Mouse (Mus musculus): ENCODE data around the gene Copg2. TPM values are rescaled to one million over a fixed set of nuclear protein-coding genes. Genes with fewer than 3 reads are reported as not detected.

Gene Copg2
- total and polyA plus RNA-seq, 3 experiments, result 11.8 to 37.1 (median 35.0) TPM

- peaks cover 9% of the 10 kb centered on the region for H3K4me1 ChIP-seq (ENCODE audit: control insufficient read depth, insufficient read depth, low read length)
- TF ChIP-seq EP300 (IDR thresholded peaks at IDR 0.05; ENCODE audit: insufficient read depth, low read depth, low read length), result no peak
- TF ChIP-seq CTCF (IDR thresholded peaks at IDR 0.05), result no peak
- TF ChIP-seq POLR2A (IDR thresholded peaks at IDR 0.05; ENCODE audit: insufficient read depth, low read depth, low read length), result no peak
- H3K27me3 ChIP-seq (ENCODE audit: control insufficient read depth, insufficient read depth, low read length), result no peaks in the 10 kb centered on the region
- no peak for DNase-seq
- WGBS, result 68% methylated on average over 6 of the region's 6 CpGs
- H3K36me3 ChIP-seq (ENCODE audit: control insufficient read depth, insufficient read depth, low read length), result no peaks in the 10 kb centered on the region
- H3K9ac ChIP-seq (ENCODE audit: low read depth, low read length), result no peak overlapping the region
- H3K27ac ChIP-seq, result no peak overlapping the region
- H3K4me3 ChIP-seq, result no peak overlapping the region
- no peaks in the 10 kb centered on the region for H3K79me2 ChIP-seq (replicated peaks; ENCODE audit: control insufficient read depth, insufficient read depth, low read length)
- intact Hi-C loops (cut with DNase I), result no loop called here
Observed at GRCm38 (mm10) chr6:30703476-30703875, 193.1 kb downstream of the Copg2 start.

DNA sequence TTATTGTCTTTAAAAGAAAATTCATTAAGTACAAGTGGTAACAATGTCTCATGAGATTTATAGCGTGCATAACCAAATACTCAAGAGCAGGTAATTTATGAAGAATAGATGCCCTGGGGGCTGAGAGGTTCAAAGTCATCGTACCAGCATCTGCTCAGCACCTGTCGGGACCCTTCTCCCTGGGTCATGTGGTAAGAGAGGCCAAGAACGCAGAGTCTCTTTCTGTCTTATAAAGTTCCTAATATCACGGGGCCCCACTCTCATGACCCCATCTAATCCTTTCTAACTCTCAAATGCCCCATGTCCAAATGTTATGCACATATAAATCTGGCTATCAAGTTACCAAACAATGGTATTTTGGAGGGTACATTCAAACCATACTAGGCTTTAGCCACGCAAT lies 193.7 kb downstream of the Copg2 start:
- peaks cover 9% of the 10 kb centered on the region for H3K4me1 ChIP-seq (ENCODE audit: control insufficient read depth, insufficient read depth, low read length)
- no peak overlapping the region for H3K4me3 ChIP-seq
- H3K9ac ChIP-seq (ENCODE audit: low read depth, low read length), result no peak overlapping the region
- no peak overlapping the region for H3K27ac ChIP-seq
- intact Hi-C loops (cut with DNase I), result no loop called here
- H3K79me2 ChIP-seq (replicated peaks; ENCODE audit: control insufficient read depth, insufficient read depth, low read length), result no peaks in the 10 kb centered on the region
- TF ChIP-seq POLR2A (IDR thresholded peaks at IDR 0.05; ENCODE audit: insufficient read depth, low read depth, low read length), result no peak
- TF ChIP-seq EP300 (IDR thresholded peaks at IDR 0.05; ENCODE audit: insufficient read depth, low read depth, low read length), result no peak
- no peak for TF ChIP-seq CTCF (IDR thresholded peaks at IDR 0.05)
- H3K27me3 ChIP-seq (ENCODE audit: control insufficient read depth, insufficient read depth, low read length), result no peaks in the 10 kb centered on the region
- 96% methylated on average over 6 of the region's 6 CpGs for WGBS
- no peak for DNase-seq
- no peaks in the 10 kb centered on the region for H3K36me3 ChIP-seq (ENCODE audit: control insufficient read depth, insufficient read depth, low read length)

- intact Hi-C loops (cut with DNase I), result loop anchor here (2.0 kb wide), 1 partner anchor 47 kb away; no protein-coding TSS in a partner anchor
- no peaks in the 10 kb centered on the region for H3K36me3 ChIP-seq (ENCODE audit: control insufficient read depth, insufficient read depth, low read length)
- no peak overlapping the region for H3K4me3 ChIP-seq
- no peaks in the 10 kb centered on the region for H3K27me3 ChIP-seq (ENCODE audit: control insufficient read depth, insufficient read depth, low read length)
- no peaks in the 10 kb centered on the region for H3K79me2 ChIP-seq (replicated peaks; ENCODE audit: control insufficient read depth, insufficient read depth, low read length)
- H3K4me1 ChIP-seq (ENCODE audit: control insufficient read depth, insufficient read depth, low read length), result peaks cover 9% of the 10 kb centered on the region
- peak; percentile 57; the same call in 1 of the 2 replicates for TF ChIP-seq EP300 (IDR thresholded peaks at IDR 0.05; ENCODE audit: insufficient read depth, low read depth, low read length)
- no peak for TF ChIP-seq CTCF (IDR thresholded peaks at IDR 0.05)
- TF ChIP-seq POLR2A (IDR thresholded peaks at IDR 0.05; ENCODE audit: insufficient read depth, low read depth, low read length), result 0 out of 2 replicates have a peak, but pooled peaks have one; percentile 25
- H3K9ac ChIP-seq (ENCODE audit: low read depth, low read length), result no peak overlapping the region; the same call in 1 of the 2 replicates
- 43% methylated on average over 6 of the region's 6 CpGs for WGBS
- peak overlapping the region; percentile 30 for H3K27ac ChIP-seq
- DNase-seq, result peak; percentile 35 to 52
Observed at GRCm38 (mm10) chr6:30700182-30700581, 196.4 kb downstream of the Copg2 start.

GRCm38 (mm10) chr6:30698036-30698435 lies 198.6 kb downstream of the Copg2 start:
- TF ChIP-seq POLR2A (IDR thresholded peaks at IDR 0.05; ENCODE audit: insufficient read depth, low read depth, low read length) (no peak), EP300 (IDR thresholded peaks at IDR 0.05; ENCODE audit: insufficient read depth, low read depth, low read length) (no peak), CTCF (IDR thresholded peaks at IDR 0.05) (no peak)
- Histone ChIP-seq H3K79me2 (replicated peaks; ENCODE audit: control insufficient read depth, insufficient read depth, low read length) (no peaks in the 10 kb centered on the region), H3K36me3 (ENCODE audit: control insufficient read depth, insufficient read depth, low read length) (no peaks in the 10 kb centered on the region), H3K9ac (ENCODE audit: low read depth, low read length) (no peak overlapping the region), H3K4me3 (no peak overlapping the region), H3K4me1 (ENCODE audit: control insufficient read depth, insufficient read depth, low read length) (peaks cover 9% of the 10 kb centered on the region), H3K27ac (no peak overlapping the region), H3K27me3 (ENCODE audit: control insufficient read depth, insufficient read depth, low read length) (no peaks in the 10 kb centered on the region)
- 56% methylated on average over 4 of the region's 4 CpGs for WGBS
- DNase-seq, result no peak
- intact Hi-C loops (cut with DNase I), result loop anchor here (10.0 kb wide), 1 partner anchor 1423 kb away; the partner anchor contains the start of genes Fam71f2 and Hilpda

Small RNAs within 50 kb of the gene (microRNA-seq; reads per million reads assigned to microRNA genes)
- gene Mir335, result 1,307 to 1,368 reads per million in 2 experiments

Other genes starting within 250 kb of the Copg2 start
- 1 to 10 TPM; 1.3 to 1.4 TPM for gene Cep41, start 203.0 kb downstream of the Copg2 start, total RNA-seq (2021)
- gene Cep41, start 203.0 kb downstream of the Copg2 start, polyA plus RNA-seq (2012; rRNA removed), result 1.9 and 2.3 TPM in 2 replicates
- gene Mest, start 173.2 kb downstream of the Copg2 start, total RNA-seq (2021), result 1 to 10 TPM; 6.2 to 8.3 TPM
- 19.5 and 28.1 TPM in 2 replicates for gene Mest, start 173.2 kb downstream of the Copg2 start, polyA plus RNA-seq (2012; rRNA removed)
- not detected for gene Tsga13, start 18.8 kb upstream of the Copg2 start, total RNA-seq (2021)
- not detected in 2 replicates for gene Tsga13, start 18.8 kb upstream of the Copg2 start, polyA plus RNA-seq (2012; rRNA removed)
- gene Klf14, start 62.3 kb upstream of the Copg2 start, total RNA-seq (2021), result under 1 TPM; 0.25 to 0.26 TPM
- 0.06 and 0.12 TPM in 2 replicates for gene Klf14, start 62.3 kb upstream of the Copg2 start, polyA plus RNA-seq (2012; rRNA removed)

All from heart, adult 2 months (tissue).